Mouse (Mus musculus) c-Kit-positive CD71-positive TER-119-positive erythroid progenitor cells, embryonic 14.5 days (primary cell): Measurements from ENCODE around the gene 5031410I06Rik.
"Not testable (repeated sequence)": the region's sequence is repeated elsewhere in the genome, so short reads cannot be mapped to it uniquely, and the experiment has no call there.

Experiments used
- DNase-seq: peaks from one replicate; pipeline ENCODE4 v3.0.0-alpha.2; 2013; ENCODE audit warnings: low spot score

The 5031410I06Rik gene

GRCm38 (mm10) chr5:26105262-26105661 lies at the start of gene 5031410I06Rik:
5031410I06Rik (minus strand) TSS chr5:26105362.
- not testable (repeated sequence) for DNase-seq

- no peak for DNase-seq
These were observed 37.7 kb upstream of the 5031410I06Rik start for GRCm38 (mm10) chr5:26142891-26143290.

GRCm38 (mm10) chr5:26121321-26121720 lies 16.2 kb upstream of the 5031410I06Rik start, which contains the start of gene Gm10220:
Gm10220 (minus strand) TSS chr5:26121421.
- DNase-seq = not testable (repeated sequence)

GRCm38 (mm10) chr5:26089191-26089590 lies 16.0 kb downstream of the 5031410I06Rik start, which contains the start of gene Gm10471:
Gm10471 (minus strand) TSS chr5:26089291.
- DNase-seq = not testable (repeated sequence)

GRCm38 (mm10) chr5:26079023-26079422 lies 26.1 kb downstream of the 5031410I06Rik start:
- not testable (repeated sequence) for DNase-seq

GRCm38 (mm10) chr5:26070716-26071115 lies 34.4 kb downstream of the 5031410I06Rik start:
- DNase-seq = no peak

GRCm38 (mm10) chr5:26058481-26058880 lies 46.7 kb downstream of the 5031410I06Rik start, which contains the start of gene Gm7347:
Gm7347 (minus strand) TSS chr5:26058581.
- DNase-seq = not testable (repeated sequence)
